Mouse (Mus musculus) liver, postnatal 0 days (tissue): ENCODE data around the gene Taf10. TPM values are rescaled to one million over a fixed set of nuclear protein-coding genes. Genes with fewer than 3 reads are reported as not detected.
A peak's percentile ranks its signal among the peaks of the same experiment; 100 is the strongest.

Source experiments
- ATAC-seq: fragments of 200-750 bp; cut with Nextera tagmentation; 2 replicates; pipeline ENCODE4 v1.8.0; 2017; ENCODE audit warnings: mild to moderate bottlenecking, moderate library complexity
- DNase-seq: peaks from one replicate; pipeline ENCODE4 v3.0.0-alpha.2; 2016
- H3K27ac ChIP-seq: fragments of 300-500 bp; sonication (generic); 2 replicates; pipeline ENCODE4 v1.5.1; 2014; ENCODE audit warnings: antibody characterized with exemption, moderate library complexity, mild to moderate bottlenecking, low read depth
- H3K27me3 ChIP-seq: fragments of 300-500 bp; sonication (generic); 2 replicates; pipeline ENCODE4 v1.6.1; 2014; ENCODE audit warnings: low read length, control low read depth, mixed read lengths; ENCODE audit not compliant: insufficient read depth
- H3K36me3 ChIP-seq: fragments of 300-500 bp; sonication (generic); replicated peaks from 2 replicates; pipeline ENCODE4 v1.6.1; 2014; ENCODE audit warnings: mild to moderate bottlenecking, control low read depth, low read length, moderate library complexity, mixed read lengths; ENCODE audit not compliant: insufficient read depth
- H3K4me1 ChIP-seq: fragments of 300-500 bp; sonication (generic); 2 replicates; pipeline ENCODE4 v1.6.1; 2014; ENCODE audit warnings: antibody characterized with exemption, mild to moderate bottlenecking, control low read depth; ENCODE audit not compliant: insufficient read depth
- H3K4me2 ChIP-seq: fragments of 300-500 bp; sonication (generic); 2 replicates; pipeline ENCODE4 v1.6.1; 2014; ENCODE audit warnings: low read depth, mild to moderate bottlenecking, low read length, moderate library complexity, mixed read lengths
- H3K4me3 ChIP-seq: fragments of 300-500 bp; sonication (generic); 2 replicates; pipeline ENCODE4 v1.5.1; 2014; ENCODE audit warnings: low read depth, low read length
- H3K9ac ChIP-seq: fragments of 300-500 bp; sonication (generic); replicated peaks from 2 replicates; pipeline ENCODE4 v1.6.1; 2014; ENCODE audit warnings: mild to moderate bottlenecking, moderate library complexity
- H3K9me3 ChIP-seq: fragments of 300-500 bp; sonication (generic); 2 replicates; pipeline ENCODE4 v1.6.1; 2016; ENCODE audit warnings: mild to moderate bottlenecking, control low read depth, low read length, mixed read lengths
- CTCF ChIP-seq: sonication (generic); IDR thresholded peaks from 2 replicates; pipeline ENCODE4 v1.5.1; 2016; ENCODE audit warnings: antibody characterized with exemption, low read depth
- EP300 ChIP-seq: IDR thresholded peaks from 2 replicates; pipeline ENCODE4 v1.6.1; 2016; ENCODE audit warnings: antibody characterized with exemption, low read depth, mild to moderate bottlenecking
- WGBS: fragments of 180-500 bp; shearing (Covaris S2); extraction: QIAGEN DNeasy Blood & Tissue Kit; methylation state at CpG from one replicate; pipeline ENCODE4 v1.1.7; 2014; ENCODE audit not compliant: insufficient replicate concordance; 5-methylcytosine and 5-hydroxymethylcytosine counted together
- polyA plus RNA-seq: library from polyadenylated mRNA; unstranded; fragments of >200 nt; fragmentation: Nextera tagmentation; extraction: Ambion mirVana; gene quantifications from 2 replicates; pipeline ENCODE4 v1.2.1, GENCODE M21; 2015

Taf10 gene
- polyA plus RNA-seq, result 104 and 110 TPM in 2 replicates

DNA sequence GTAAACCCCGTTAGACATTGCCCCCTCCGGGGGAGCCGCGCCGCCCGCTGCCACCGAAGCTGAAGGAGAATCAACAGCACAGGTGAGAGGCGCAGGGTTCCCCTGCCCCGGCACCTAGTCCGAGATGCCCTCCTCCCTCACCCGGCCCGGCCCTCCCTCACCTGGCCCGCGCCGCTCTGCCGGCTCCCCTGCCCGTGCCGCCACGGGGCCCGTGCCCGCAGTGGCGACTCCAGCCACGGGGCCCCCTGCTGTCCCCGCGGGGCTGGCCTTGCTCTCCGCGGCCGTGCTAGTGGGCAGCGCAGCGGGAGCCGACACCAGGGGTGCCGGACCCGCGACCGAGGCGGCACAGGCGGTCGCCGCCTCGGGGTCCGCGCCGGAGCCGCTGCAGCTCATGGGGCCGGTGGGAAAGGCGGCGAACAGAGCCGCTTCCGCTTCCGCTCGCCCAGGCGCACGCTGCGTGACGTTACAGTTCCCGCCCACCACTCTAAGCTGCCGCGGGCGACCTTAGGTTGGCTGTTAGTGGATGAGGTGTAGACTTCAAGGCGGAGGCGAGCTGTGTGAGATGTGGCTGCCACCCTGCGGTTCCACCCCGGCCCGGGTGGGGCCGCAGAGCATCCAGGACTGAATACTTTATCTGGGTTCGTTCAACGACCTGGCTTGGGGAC is at the start of gene Taf10:
Gene Taf10 (minus strand): TSS at position 436 of the 665 bp plus-strand sequence.
- H3K27me3 ChIP-seq, result no peaks in the 10 kb centered on the region
- peak; percentile 99 for ATAC-seq
- peak within 1 kb of the TSS; percentile 97 for H3K4me2 ChIP-seq
- peak; percentile 92 for DNase-seq
- H3K4me1 ChIP-seq, result peaks cover 12% of the 10 kb centered on the region
- H3K9me3 ChIP-seq, result no peaks in the 10 kb centered on the region
- H3K9ac ChIP-seq, result peak within 1 kb of the TSS; percentile 98
- H3K36me3 ChIP-seq, result peaks cover 44% of the 10 kb centered on the region
- WGBS, result under 1% methylated on average over 57 of the region's 67 CpGs
- TF ChIP-seq CTCF (peak; percentile 70), EP300 (peak; percentile 36; the same call in 1 of the 2 replicates)
- H3K4me3 ChIP-seq, result peak within 1 kb of the TSS; percentile 98
- peak within 1 kb of the TSS; percentile 90 for H3K27ac ChIP-seq

DNA sequence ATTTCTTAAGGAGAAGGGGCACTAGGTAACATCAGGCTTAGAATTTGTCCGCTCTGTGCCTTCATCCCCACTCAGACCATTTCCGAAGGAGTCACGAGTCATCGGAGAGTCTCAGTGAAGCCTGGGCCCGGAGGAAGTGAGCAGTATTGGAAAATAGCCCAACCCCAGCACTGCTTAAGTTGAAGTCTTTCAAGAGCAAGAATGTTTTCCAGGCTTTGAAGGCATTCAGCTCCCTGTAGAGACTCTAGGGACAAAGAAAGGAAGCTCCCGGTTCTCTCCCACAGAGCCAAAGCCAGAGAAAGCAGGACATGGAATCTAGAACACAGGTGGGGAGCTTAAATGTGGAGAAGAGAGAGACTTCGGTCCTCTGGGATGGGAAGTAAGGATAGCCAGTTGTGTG is 49.5 kb upstream of the Taf10 start:
- WGBS, result 77% methylated on average over 7 of the region's 7 CpGs
- no peak overlapping the region for H3K4me3 ChIP-seq
- ATAC-seq (no peak), DNase-seq (no peak)
- H3K9ac ChIP-seq, result no peak overlapping the region
- H3K4me1 ChIP-seq, result no peaks in the 10 kb centered on the region
- no peak overlapping the region for H3K27ac ChIP-seq
- no peak overlapping the region for H3K4me2 ChIP-seq
- 0 out of 2 replicates have a peak, but pooled peaks cover under 1% of the 10 kb centered on the region for H3K27me3 ChIP-seq
- H3K9me3 ChIP-seq, result no peaks in the 10 kb centered on the region
- H3K36me3 ChIP-seq, result no peaks in the 10 kb centered on the region
- TF ChIP-seq EP300, result no peak
- TF ChIP-seq CTCF, result no peak

DNA sequence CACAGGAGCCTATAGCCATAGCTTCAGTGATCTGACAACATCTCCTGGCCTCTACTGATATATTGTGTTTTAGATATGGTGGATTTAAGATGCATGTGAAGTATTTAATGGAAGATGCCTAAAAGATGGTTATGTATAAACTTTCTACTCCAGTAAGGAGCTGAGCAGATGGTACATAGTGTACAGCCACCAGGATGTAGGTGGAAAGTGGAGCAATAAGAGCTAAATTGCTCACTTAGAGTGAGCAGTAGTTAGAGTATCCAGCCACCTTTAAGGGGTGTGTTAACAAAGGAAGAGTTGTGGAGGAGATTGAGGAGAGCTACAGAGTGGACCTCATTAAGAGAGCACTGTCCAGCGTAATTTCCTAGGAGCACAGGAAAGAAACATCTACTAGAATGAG is 47.0 kb upstream of the Taf10 start:
- H3K9ac ChIP-seq, result no peak overlapping the region
- peaks cover 20% of the 10 kb centered on the region for H3K27me3 ChIP-seq
- no peak overlapping the region for H3K4me3 ChIP-seq
- 56% methylated on average over 1 of the region's 1 CpGs for WGBS
- ATAC-seq, result no peak
- no peaks in the 10 kb centered on the region for H3K36me3 ChIP-seq
- H3K9me3 ChIP-seq, result no peaks in the 10 kb centered on the region
- 0 out of 2 replicates have a peak, but pooled peaks cover 4% of the 10 kb centered on the region for H3K4me1 ChIP-seq
- no peak overlapping the region for H3K27ac ChIP-seq
- no peak overlapping the region for H3K4me2 ChIP-seq
- TF ChIP-seq EP300, result no peak
- no peak for TF ChIP-seq CTCF
- DNase-seq, result no peak

DNA sequence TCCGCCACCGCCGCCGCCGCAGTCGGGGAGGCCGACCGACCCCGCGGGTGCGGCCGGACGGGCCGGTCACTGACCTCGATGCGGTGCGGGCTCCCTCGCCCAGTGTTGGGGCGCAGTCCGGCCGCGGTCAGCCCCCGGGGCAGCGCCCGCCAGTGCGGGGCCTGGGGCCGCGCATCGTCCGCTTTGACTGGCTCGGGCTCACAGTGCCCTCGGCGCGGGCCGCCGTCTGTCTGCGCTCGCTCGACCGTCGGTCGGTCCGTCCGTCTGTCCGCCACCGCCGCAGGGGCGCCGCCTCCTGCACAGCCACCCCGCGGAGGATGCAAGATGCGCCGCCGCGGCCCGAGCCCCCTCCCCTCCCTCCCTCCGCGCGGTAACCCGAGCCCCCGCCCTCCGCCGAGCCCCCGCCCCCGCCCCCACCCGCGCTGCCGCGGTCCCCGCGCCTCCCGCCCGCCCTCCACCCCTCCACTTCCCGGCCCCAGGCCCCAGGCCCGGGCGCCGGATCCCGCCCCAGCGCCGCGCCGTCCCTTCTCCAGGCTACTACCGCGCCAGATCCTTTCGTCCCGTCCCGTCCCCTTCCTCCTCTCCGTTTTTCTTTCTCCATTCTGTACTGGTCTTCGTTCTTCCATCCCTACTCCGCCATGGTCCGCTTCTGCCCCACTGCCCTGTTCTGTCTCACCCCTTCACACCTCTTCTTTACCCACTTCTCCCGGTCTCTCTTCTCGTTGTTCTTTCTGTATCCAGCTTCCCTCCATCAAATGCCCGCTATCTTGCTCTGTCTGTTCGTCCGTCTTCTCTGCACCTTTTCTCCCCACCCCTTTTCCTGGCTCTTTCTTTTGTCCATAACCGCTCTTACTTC is 43.4 kb upstream of the Taf10 start, which contains the start of gene Dchs1:
Gene Dchs1 (minus strand): TSS at position 370 of the 856 bp plus-strand sequence.
- Histone ChIP-seq H3K27me3 (peaks cover 35% of the 10 kb centered on the region), H3K27ac (0 out of 2 replicates have a peak within 1 kb of the TSS, but pooled peaks have one; percentile 24), H3K9me3 (no peaks in the 10 kb centered on the region), H3K4me3 (peak within 1 kb of the TSS; percentile 48), H3K4me1 (0 out of 2 replicates have a peak, but pooled peaks cover 4% of the 10 kb centered on the region), H3K9ac (peak within 1 kb of the TSS; percentile 45), H3K36me3 (no peaks in the 10 kb centered on the region), H3K4me2 (peak within 1 kb of the TSS; percentile 67)
- TF ChIP-seq EP300 (no peak), CTCF (no peak)
- DNase-seq (no peak), ATAC-seq (peak; percentile 34)
- 7% methylated on average over 63 of the region's 97 CpGs for WGBS

DNA sequence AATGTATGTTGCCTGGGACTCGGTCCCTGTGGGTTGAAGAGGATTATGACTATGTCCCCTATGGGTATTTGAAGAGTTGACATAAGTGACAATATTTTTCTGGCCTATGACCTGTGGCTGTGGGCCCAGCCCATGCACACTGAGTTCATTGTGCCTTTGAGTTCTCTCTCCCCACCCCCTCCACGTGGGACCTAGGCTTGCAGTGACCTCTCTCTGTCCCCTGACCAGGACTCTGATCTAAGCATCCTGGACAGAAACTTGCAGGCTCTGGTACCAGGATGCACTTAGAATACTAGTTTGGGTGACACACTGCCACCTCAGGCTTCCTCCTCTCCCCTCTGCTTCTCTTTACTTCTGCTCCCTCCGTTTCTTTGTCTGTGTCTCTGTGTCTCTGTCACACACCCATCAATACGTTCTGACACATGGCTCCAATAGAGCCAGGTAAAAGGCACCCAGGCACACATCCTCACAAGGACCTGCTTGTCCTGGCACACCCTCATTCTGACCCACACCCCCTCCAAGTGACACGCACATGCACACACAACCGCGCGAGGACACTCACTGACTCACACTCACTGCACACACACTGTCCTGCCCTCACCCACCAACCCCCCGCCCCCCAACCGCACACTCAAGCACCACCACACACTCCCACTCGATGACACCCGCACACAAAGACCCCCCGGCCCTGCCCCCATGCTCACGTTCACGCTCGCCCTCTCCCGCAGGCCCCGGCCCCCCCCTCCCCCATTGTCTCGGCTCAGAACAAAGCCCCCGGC is 42.5 kb upstream of the Taf10 start:
- Histone ChIP-seq H3K9ac (peak overlapping the region; percentile 45; the same call in 1 of the 2 replicates), H3K4me1 (0 out of 2 replicates have a peak, but pooled peaks cover 4% of the 10 kb centered on the region), H3K9me3 (no peaks in the 10 kb centered on the region), H3K4me3 (peak overlapping the region; percentile 48), H3K4me2 (peak overlapping the region; percentile 67), H3K27me3 (peaks cover 35% of the 10 kb centered on the region), H3K27ac (0 out of 2 replicates have a peak overlapping the region, but pooled peaks have one; percentile 24), H3K36me3 (no peaks in the 10 kb centered on the region)
- TF ChIP-seq EP300 (no peak), CTCF (no peak)
- 19% methylated on average over 19 of the region's 20 CpGs for WGBS
- peak; percentile 63 for ATAC-seq
- DNase-seq, result peak; percentile 40
